Mouse (Mus musculus): ENCODE measurements around the gene Atg101. TPM values are rescaled to one million over a fixed set of nuclear protein-coding genes. Genes with fewer than 3 reads are reported as not detected.

The Atg101 gene
- total RNA-seq, 1 experiment: 116 TPM

GRCm38 (mm10) chr15:101241236-101241635 lies 42.8 kb upstream of the Atg101 start:
- H3K27ac ChIP-seq (ENCODE audit: insufficient read depth, low read depth, low read length, poor library complexity, severe bottlenecking): no peak overlapping the region

DNA sequence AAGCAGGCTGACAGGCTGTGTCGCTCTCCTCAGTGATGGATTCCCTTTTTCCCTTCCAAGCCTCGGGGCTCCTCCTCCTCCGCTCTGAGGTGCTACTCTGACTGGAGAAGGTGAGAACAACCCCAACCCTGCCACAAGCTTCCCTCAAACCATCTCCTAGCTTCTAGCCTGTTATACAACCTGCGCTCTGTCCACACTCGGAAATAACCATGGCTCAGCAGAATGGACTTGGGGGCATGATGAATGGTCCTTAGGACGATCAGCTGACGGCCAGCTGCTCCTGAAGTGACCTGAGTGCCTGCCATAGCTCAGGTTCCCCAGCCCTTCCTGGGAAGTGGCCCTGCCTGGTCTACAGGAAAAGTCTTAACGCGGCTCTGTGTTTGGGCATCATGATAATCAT lies 42.2 kb upstream of the Atg101 start:
- in situ Hi-C loops (cut with MboI; ENCODE audit: low sequenced_read_pairs in 2 of 2, unreplicated experiment in 2 of 2): no loop called here
- H3K9ac ChIP-seq (ENCODE audit: insufficient read depth, low read depth, low read length, poor library complexity, severe bottlenecking): no peak overlapping the region
- peaks cover 0 to 21% of the 10 kb centered on the region in 2 experiments; a peak in 2 of 4 replicates for H3K4me1 ChIP-seq (ENCODE audit: control insufficient read depth in 2 of 2, insufficient read depth in 2 of 2, low read length in 2 of 2, poor library complexity in 1 of 2)
- TF ChIP-seq ZNF384 (IDR thresholded peaks at IDR 0.05; ENCODE audit: low read depth, low read length): no peak
- no peak for TF ChIP-seq HCFC1 (IDR thresholded peaks at IDR 0.05; ENCODE audit: borderline replicate concordance, insufficient read depth, low read length)
- TF ChIP-seq ZC3H11A (IDR thresholded peaks at IDR 0.05; ENCODE audit: borderline replicate concordance, low read depth, low read length): no peak
- no peak for TF ChIP-seq CHD2 (IDR thresholded peaks at IDR 0.05; ENCODE audit: low read depth, low read length)
- no peak for TF ChIP-seq MAFK (IDR thresholded peaks at IDR 0.05; ENCODE audit: insufficient read depth, low read depth, low read length)
- no peaks in the 10 kb centered on the region for H3K36me3 ChIP-seq (ENCODE audit: control insufficient read depth, insufficient read depth, low read length, poor library complexity, severe bottlenecking)
- H3K9me3 ChIP-seq (ENCODE audit: control insufficient read depth, insufficient read depth, low read depth, low read length): no peaks in the 10 kb centered on the region
- no peak for DNase-seq (ENCODE audit: low read depth, low spot score)
- no peak overlapping the region for H3K4me3 ChIP-seq (ENCODE audit: insufficient read depth in 1 of 2, low read depth in 1 of 2, low read length in 2 of 2, poor library complexity in 1 of 2, severe bottlenecking in 1 of 2)
- H3K27ac ChIP-seq (ENCODE audit: insufficient read depth, low read depth, low read length, poor library complexity, severe bottlenecking): no peak overlapping the region

More at GRCm38 (mm10) chr15:101241236-101241635, 42.8 kb upstream of the Atg101 start:
- TF ChIP-seq MAFK (IDR thresholded peaks at IDR 0.05; ENCODE audit: insufficient read depth, low read depth, low read length) (no peak), ZC3H11A (IDR thresholded peaks at IDR 0.05; ENCODE audit: borderline replicate concordance, low read depth, low read length) (no peak), CHD2 (IDR thresholded peaks at IDR 0.05; ENCODE audit: low read depth, low read length) (no peak), HCFC1 (IDR thresholded peaks at IDR 0.05; ENCODE audit: borderline replicate concordance, insufficient read depth, low read length) (no peak), ZNF384 (IDR thresholded peaks at IDR 0.05; ENCODE audit: low read depth, low read length) (no peak)
- Histone ChIP-seq H3K9me3 (ENCODE audit: control insufficient read depth, insufficient read depth, low read depth, low read length) (no peaks in the 10 kb centered on the region), H3K4me1 (ENCODE audit: control insufficient read depth in 2 of 2, insufficient read depth in 2 of 2, low read length in 2 of 2, poor library complexity in 1 of 2) (peaks cover 0 to 21% of the 10 kb centered on the region in 2 experiments; a peak in 2 of 4 replicates), H3K36me3 (ENCODE audit: control insufficient read depth, insufficient read depth, low read length, poor library complexity, severe bottlenecking) (no peaks in the 10 kb centered on the region), H3K4me3 (ENCODE audit: insufficient read depth in 1 of 2, low read depth in 1 of 2, low read length in 2 of 2, poor library complexity in 1 of 2, severe bottlenecking in 1 of 2) (no peak overlapping the region), H3K9ac (ENCODE audit: insufficient read depth, low read depth, low read length, poor library complexity, severe bottlenecking) (peak overlapping the region; percentile 9; the same call in 1 of the 2 replicates)
- DNase-seq (ENCODE audit: low read depth, low spot score): no peak
- in situ Hi-C loops (cut with MboI; ENCODE audit: low sequenced_read_pairs in 2 of 2, unreplicated experiment in 2 of 2): no loop called here

- Histone ChIP-seq H3K36me3 (ENCODE audit: control insufficient read depth, insufficient read depth, low read length, poor library complexity, severe bottlenecking) (no peaks in the 10 kb centered on the region), H3K27ac (ENCODE audit: insufficient read depth, low read depth, low read length, poor library complexity, severe bottlenecking) (no peak overlapping the region), H3K4me3 (ENCODE audit: insufficient read depth in 1 of 2, low read depth in 1 of 2, low read length in 2 of 2, poor library complexity in 1 of 2, severe bottlenecking in 1 of 2) (no peak overlapping the region), H3K4me1 (ENCODE audit: control insufficient read depth in 2 of 2, insufficient read depth in 2 of 2, low read length in 2 of 2, poor library complexity in 1 of 2) (peaks cover 0 to 18% of the 10 kb centered on the region in 2 experiments; a peak in 2 of 4 replicates), H3K9me3 (ENCODE audit: control insufficient read depth, insufficient read depth, low read depth, low read length) (no peaks in the 10 kb centered on the region), H3K9ac (ENCODE audit: insufficient read depth, low read depth, low read length, poor library complexity, severe bottlenecking) (no peak overlapping the region)
- in situ Hi-C loops (cut with MboI; ENCODE audit: low sequenced_read_pairs in 2 of 2, unreplicated experiment in 2 of 2): no loop called here
- TF ChIP-seq MAFK (IDR thresholded peaks at IDR 0.05; ENCODE audit: insufficient read depth, low read depth, low read length): no peak
- no peak for TF ChIP-seq CHD2 (IDR thresholded peaks at IDR 0.05; ENCODE audit: low read depth, low read length)
- TF ChIP-seq ZC3H11A (IDR thresholded peaks at IDR 0.05; ENCODE audit: borderline replicate concordance, low read depth, low read length): no peak
- TF ChIP-seq HCFC1 (IDR thresholded peaks at IDR 0.05; ENCODE audit: borderline replicate concordance, insufficient read depth, low read length): no peak
- TF ChIP-seq ZNF384 (IDR thresholded peaks at IDR 0.05; ENCODE audit: low read depth, low read length): no peak
- no peak for DNase-seq (ENCODE audit: low read depth, low spot score)
These were observed 41.4 kb upstream of the Atg101 start for GRCm38 (mm10) chr15:101242645-101243044.

GRCm38 (mm10) chr15:101244012-101244411 lies 40.1 kb upstream of the Atg101 start:
- H3K9me3 ChIP-seq (ENCODE audit: control insufficient read depth, insufficient read depth, low read depth, low read length): no peaks in the 10 kb centered on the region
- DNase-seq (ENCODE audit: low read depth, low spot score): no peak
- no peak overlapping the region for H3K9ac ChIP-seq (ENCODE audit: insufficient read depth, low read depth, low read length, poor library complexity, severe bottlenecking)
- H3K4me3 ChIP-seq (ENCODE audit: insufficient read depth in 1 of 2, low read depth in 1 of 2, low read length in 2 of 2, poor library complexity in 1 of 2, severe bottlenecking in 1 of 2): no peak overlapping the region
- H3K36me3 ChIP-seq (ENCODE audit: control insufficient read depth, insufficient read depth, low read length, poor library complexity, severe bottlenecking): no peaks in the 10 kb centered on the region
- TF ChIP-seq ZNF384 (IDR thresholded peaks at IDR 0.05; ENCODE audit: low read depth, low read length) (no peak), HCFC1 (IDR thresholded peaks at IDR 0.05; ENCODE audit: borderline replicate concordance, insufficient read depth, low read length) (no peak), MAFK (IDR thresholded peaks at IDR 0.05; ENCODE audit: insufficient read depth, low read depth, low read length) (no peak), ZC3H11A (IDR thresholded peaks at IDR 0.05; ENCODE audit: borderline replicate concordance, low read depth, low read length) (no peak), CHD2 (IDR thresholded peaks at IDR 0.05; ENCODE audit: low read depth, low read length) (no peak)
- H3K27ac ChIP-seq (ENCODE audit: insufficient read depth, low read depth, low read length, poor library complexity, severe bottlenecking): no peak overlapping the region
- in situ Hi-C loops (cut with MboI; ENCODE audit: low sequenced_read_pairs in 2 of 2, unreplicated experiment in 2 of 2): no loop called here
- peaks cover 0 to 15% of the 10 kb centered on the region in 2 experiments; a peak in 2 of 4 replicates for H3K4me1 ChIP-seq (ENCODE audit: control insufficient read depth in 2 of 2, insufficient read depth in 2 of 2, low read length in 2 of 2, poor library complexity in 1 of 2)
